35 mouse cellular contexts compared by ENCODE assay signal in the genomic region with DNA sequence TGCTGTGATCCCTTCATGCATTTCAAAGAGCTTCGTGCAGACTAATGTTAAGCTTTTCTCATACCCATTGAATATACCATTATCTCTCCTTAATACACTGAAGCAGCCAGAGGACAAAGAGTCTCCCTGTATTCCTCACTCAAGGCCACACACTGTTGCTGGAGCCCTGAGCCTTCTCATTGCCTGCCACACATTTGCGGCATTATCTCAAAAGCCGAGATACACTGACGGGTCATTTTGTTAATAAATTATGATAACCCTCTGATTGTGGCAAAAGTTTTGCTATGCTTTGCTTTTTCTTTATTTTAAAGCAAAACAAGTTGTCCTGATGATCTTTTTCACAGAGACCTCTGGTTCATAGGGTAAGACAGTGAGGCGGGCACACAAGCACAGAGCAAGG. TPM values are rescaled to one million over a fixed set of nuclear protein-coding genes. Genes with fewer than 3 reads are reported as not detected.
DNase-seq lines count a peak whose midpoint lies in the region; ATAC-seq lines count a peak whose summit lies in the region.
"Had no signal": no experiment of that assay in that cellular context is flagged by ENCODE, and none has a peak within 500 bp of the region (broad histone marks: within the 10 kb centered on the region; RNA-seq: fewer than 3 reads in every experiment).

No protein-coding gene starts in this region.

- H3K36me3 ChIP-seq in heart, embryonic 13.5 days: no peaks in the 10 kb centered on the region
- H3K36me3 ChIP-seq in lung, embryonic 16.5 days (ENCODE audit: control insufficient read depth, insufficient read depth, low read length): no peaks in the 10 kb centered on the region
- H3K36me3 ChIP-seq: embryonic facial prominence, embryonic 12.5 days; hindbrain, embryonic 10.5 days; hindbrain, embryonic 15.5 days; intestine, embryonic 15.5 days; limb, embryonic 10.5 days; limb, embryonic 15.5 days; liver, embryonic 13.5 days; neural tube, embryonic 13.5 days had no signal

- H3K4me2 ChIP-seq in heart, embryonic 13.5 days: no peak overlapping the region
- H3K4me2 ChIP-seq in lung, embryonic 16.5 days (ENCODE audit: low read depth, low read length): no peak overlapping the region
- H3K4me2 ChIP-seq: embryonic facial prominence, embryonic 12.5 days; hindbrain, embryonic 15.5 days; intestine, embryonic 15.5 days; limb, embryonic 15.5 days; liver, embryonic 13.5 days; neural tube, embryonic 13.5 days had no signal

- ATAC-seq in heart, embryonic 13.5 days (ENCODE audit: extremely low read depth, insufficient number of reproducible peaks, low FRiP score, low TSS enrichment): no peak
- no peak for ATAC-seq in lung, embryonic 16.5 days (ENCODE audit: low read depth)
- ATAC-seq: CD4-positive, CD25-positive, alpha-beta regulatory T cell, adult 4 months; forebrain, embryonic 16.5 days; intestine, embryonic 15.5 days; midbrain, embryonic 16.5 days had no signal

- DNase-seq in heart, adult 9 months (ENCODE audit: low spot score in 2 of 2): no peak
- DNase-seq in lung, postnatal 4 days: no peak
- peak; percentile 77 for DNase-seq in ovary, adult 18-20 months (ENCODE audit: low spot score)
- no peak for DNase-seq in ovary, postnatal 14 days (ENCODE audit: low spot score)
- DNase-seq in kidney, adult 18-20 months: no peak
- DNase-seq: adrenal gland, postnatal 14 days; cerebellum, adult 11 months; cerebellum, adult 9-10 months; cerebellum, postnatal 36 days; gastrocnemius, adult 2 months; gastrocnemius, postnatal 36 days; kidney, adult 8-10 months; kidney, postnatal 4 days; liver, embryonic 13.5 days; right cerebral cortex, postnatal 4 days; thymus, postnatal 14 days had no signal

- H3K4me1 ChIP-seq in heart, embryonic 13.5 days: peaks cover 74% of the 10 kb centered on the region
- peaks cover 21% of the 10 kb centered on the region for H3K4me1 ChIP-seq in lung, embryonic 16.5 days (replicated peaks; ENCODE audit: control insufficient read depth, insufficient read depth, low read length)

- H3K9me3 ChIP-seq in heart, embryonic 13.5 days: no peaks in the 10 kb centered on the region
- H3K9me3 ChIP-seq in lung, embryonic 16.5 days (ENCODE audit: control insufficient read depth, low read length): no peaks in the 10 kb centered on the region
- H3K9me3 ChIP-seq: embryonic facial prominence, embryonic 12.5 days; hindbrain, embryonic 10.5 days; hindbrain, embryonic 15.5 days; intestine, embryonic 15.5 days; limb, embryonic 10.5 days; limb, embryonic 15.5 days; liver, embryonic 13.5 days; neural tube, embryonic 13.5 days had no signal

- no peaks in the 10 kb centered on the region for H3K27me3 ChIP-seq in heart, embryonic 13.5 days (replicated peaks)
- no peaks in the 10 kb centered on the region for H3K27me3 ChIP-seq in lung, embryonic 16.5 days (ENCODE audit: control insufficient read depth, insufficient read depth, low read depth, low read length)
- H3K27me3 ChIP-seq: embryonic facial prominence, embryonic 12.5 days; hindbrain, embryonic 15.5 days; intestine, embryonic 15.5 days; limb, embryonic 15.5 days; liver, embryonic 13.5 days; neural tube, embryonic 13.5 days had no signal

- H3K27ac ChIP-seq in heart, embryonic 13.5 days (replicated peaks): peak overlapping the region; percentile 77
- H3K27ac ChIP-seq in lung, embryonic 16.5 days (ENCODE audit: low read length): 0 out of 2 replicates have a peak overlapping the region, but pooled peaks have one; percentile 5
- H3K27ac ChIP-seq: hindbrain, embryonic 15.5 days; intestine, embryonic 15.5 days; kidney, postnatal 0 days; limb, embryonic 10.5 days; liver, embryonic 13.5 days; neural tube, embryonic 13.5 days had no signal

- no peak overlapping the region for H3K4me3 ChIP-seq in heart, embryonic 13.5 days
- no peak overlapping the region for H3K4me3 ChIP-seq in lung, embryonic 16.5 days (ENCODE audit: low read length)
- H3K4me3 ChIP-seq: embryonic facial prominence, embryonic 12.5 days; erythroblast, embryonic 14.5 days; gastrocnemius, adult 2 months; hindbrain, embryonic 10.5 days; hindbrain, embryonic 15.5 days; intestine, embryonic 15.5 days; limb, embryonic 10.5 days; limb, embryonic 15.5 days; liver, embryonic 13.5 days; myocyte; neural tube, embryonic 13.5 days had no signal

- H3K9ac ChIP-seq in heart, embryonic 13.5 days: no peak overlapping the region
- H3K9ac ChIP-seq in lung, embryonic 16.5 days (ENCODE audit: low read length): no peak overlapping the region
- H3K9ac ChIP-seq: embryonic facial prominence, embryonic 12.5 days; hindbrain, embryonic 15.5 days; intestine, embryonic 15.5 days; limb, embryonic 15.5 days; liver, embryonic 13.5 days; neural tube, embryonic 13.5 days had no signal

- 64% methylated on average over 5 of the region's 5 CpGs for WGBS in heart, embryonic 13.5 days
- 61% methylated on average over 5 of the region's 5 CpGs for WGBS in lung, embryonic 16.5 days

RNA-seq across cellular contexts. Expression of a gene that starts 11.9 kb away (rescaled TPM):
- polyA plus RNA-seq in heart, embryonic 13.5 days (2015; fragmentation: Nextera tagmentation; extraction: Ambion mirVana): 0.36 TPM in 1 of 2 replicates, not detected in the other
- polyA plus RNA-seq in lung, embryonic 16.5 days (2015; fragmentation: Nextera tagmentation; extraction: Ambion mirVana): 0.38 TPM in 1 of 2 replicates, not detected in the other
- polyA plus RNA-seq: CD4-positive, CD25-positive, alpha-beta regulatory T cell, adult 4 months; erythroblast, embryonic 14.5 days; forebrain, embryonic 11.5 days; heart, postnatal 0 days; intestine, embryonic 15.5 days; limb, embryonic 10.5 days; limb, embryonic 15.5 days; liver, embryonic 13.5 days; neural tube, embryonic 13.5 days; spleen, adult 2 months; urinary bladder, adult 2 months had no signal
